Mouse (Mus musculus): Measurements from ENCODE around the gene Gm136. TPM values are rescaled to one million over a fixed set of nuclear protein-coding genes. Genes with fewer than 3 reads are reported as not detected.

Gm136 gene
- total RNA-seq, 2 experiments from 2014 or later, result not detected

DNA sequence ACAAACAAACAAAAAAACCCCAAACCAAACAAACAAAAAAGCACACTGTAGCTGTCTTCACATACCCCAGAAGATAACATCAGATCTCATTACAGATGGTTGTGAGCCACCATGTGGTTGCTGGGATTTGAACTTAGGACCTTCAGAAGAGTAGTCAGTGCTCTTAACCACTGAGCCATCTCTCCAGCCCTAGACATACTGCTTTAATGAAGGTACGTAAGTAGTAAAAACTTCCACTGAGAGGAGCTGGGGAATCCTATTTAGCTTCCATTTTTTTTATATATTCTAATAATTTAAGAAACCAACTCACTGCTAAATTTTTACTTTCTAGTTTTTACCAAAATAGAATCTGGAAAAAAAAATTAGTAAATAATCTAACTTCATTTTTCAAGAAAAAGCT is 41.0 kb downstream of the Gm136 start:
- DNase-seq (ENCODE audit: low spot score in 2 of 2), result no peak

DNA sequence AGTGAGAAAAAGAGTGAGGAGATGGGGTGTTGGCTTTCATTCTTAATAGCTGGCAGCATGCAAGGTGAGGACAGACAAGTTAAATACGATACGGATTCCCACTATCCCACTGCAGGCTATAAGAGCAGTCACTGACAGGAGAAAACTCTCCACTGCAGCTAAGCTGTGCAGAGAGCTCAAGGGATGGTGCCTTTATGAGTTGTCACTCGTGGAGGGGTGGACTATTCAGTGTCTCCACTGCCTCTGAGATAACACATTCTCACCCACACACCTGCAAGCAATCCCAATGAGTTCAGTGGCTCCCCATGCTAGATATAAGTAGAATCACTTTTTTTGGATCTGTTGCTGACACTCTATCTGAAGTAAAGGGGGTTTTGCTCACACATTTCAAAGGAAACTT is 47.9 kb downstream of the Gm136 start:
- peak in 1 of 2 experiments; percentile 6 for DNase-seq (ENCODE audit: low spot score in 2 of 2)

DNA sequence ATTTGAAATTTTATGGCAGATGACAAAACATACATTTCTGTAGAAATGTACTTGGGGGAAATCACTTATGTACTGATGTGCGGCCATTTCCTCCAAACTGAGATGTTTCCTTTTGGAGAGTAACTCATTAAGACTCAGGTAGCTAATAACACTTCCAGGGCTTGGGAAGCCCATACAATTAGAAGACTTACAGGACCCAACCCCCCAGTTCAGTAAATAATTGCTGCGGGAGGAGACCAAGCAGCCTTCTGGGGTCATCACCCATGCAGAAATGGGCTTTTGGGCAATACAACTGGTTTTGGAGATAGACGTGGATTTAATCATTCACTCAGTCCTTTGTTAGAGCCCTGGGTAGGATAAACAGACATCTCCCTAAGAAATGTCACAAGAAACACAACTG is 48.8 kb downstream of the Gm136 start:
- no peak for DNase-seq (ENCODE audit: low spot score in 2 of 2)

DNA sequence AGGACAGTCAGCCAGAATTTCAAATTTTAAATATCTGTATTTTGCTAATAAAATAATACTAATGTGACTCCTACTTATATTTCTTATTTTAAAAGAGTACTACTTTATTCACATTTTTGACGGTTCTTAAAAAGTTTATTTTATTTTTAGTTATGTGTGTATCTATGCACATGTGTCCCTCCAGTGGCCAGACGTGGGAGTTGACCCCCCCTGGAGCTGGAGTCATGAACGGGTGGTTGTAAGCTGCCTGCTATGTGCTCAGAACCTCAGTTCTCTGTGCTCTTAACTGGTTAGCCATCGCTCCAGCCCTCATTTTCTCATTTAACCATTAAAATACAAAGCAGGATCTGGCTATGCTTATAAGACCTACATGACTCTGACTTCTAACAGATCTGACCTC is 53.0 kb downstream of the Gm136 start:
- DNase-seq (ENCODE audit: low spot score in 2 of 2), result no peak

DNA sequence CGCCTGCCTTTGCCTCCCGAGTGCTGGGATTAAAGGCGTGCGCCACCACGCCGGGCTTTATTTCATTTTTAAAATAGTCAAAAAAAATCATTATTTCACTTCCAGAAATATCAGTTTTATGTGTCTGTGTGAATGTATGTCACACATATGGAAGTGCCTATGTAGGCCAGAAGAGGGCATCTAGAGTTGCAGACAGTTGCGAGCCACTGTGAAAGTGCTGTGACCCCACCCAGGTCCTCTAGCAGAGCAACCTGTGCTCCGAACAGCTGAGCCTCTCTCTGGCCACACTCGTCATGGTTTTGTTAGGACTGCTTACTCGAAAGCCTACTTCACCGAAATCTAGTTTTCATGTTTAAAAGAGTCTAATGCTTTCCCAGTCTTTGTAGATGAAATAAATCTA is 53.8 kb downstream of the Gm136 start:
- DNase-seq (ENCODE audit: low spot score in 2 of 2), result no peak

DNA sequence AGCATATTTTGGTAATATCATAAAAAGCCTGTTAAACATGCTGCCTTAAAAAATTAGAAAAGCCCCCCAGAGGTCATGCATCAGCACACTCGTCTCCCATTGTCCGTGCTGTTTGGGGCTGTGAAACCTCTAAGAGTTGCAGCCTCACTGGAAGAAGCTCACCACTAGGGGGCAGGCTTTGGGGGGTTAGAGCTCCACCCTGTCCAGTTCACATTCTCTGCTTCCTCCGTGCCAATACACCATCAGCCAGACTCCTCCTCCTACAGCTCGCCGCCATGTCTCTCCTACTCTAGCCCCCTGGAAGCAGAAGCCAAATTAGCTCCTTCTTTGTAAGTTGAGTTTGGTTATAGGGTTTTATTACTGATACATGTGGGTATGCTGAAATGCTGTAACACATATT is 54.5 kb downstream of the Gm136 start:
- DNase-seq (ENCODE audit: low spot score in 2 of 2), result peak in 1 of 2 experiments; percentile 21

Other genes starting within 250 kb of the Gm136 start
- gene Akirin2, start 205.3 kb downstream of the Gm136 start, total RNA-seq (2021), result 100 to 1,000 TPM; 111 to 112 TPM
- gene Orc3, start 141.3 kb downstream of the Gm136 start, total RNA-seq (2021), result 10 to 100 TPM; 37.0 to 42.5 TPM
- gene Rars2, start 141.3 kb downstream of the Gm136 start, total RNA-seq (2021), result 10 to 100 TPM; 21.4 to 23.5 TPM
- 10 to 100 TPM; 16.7 to 19.4 TPM for gene Slc35a1, start 68.8 kb downstream of the Gm136 start, total RNA-seq (2021)
- gene Cfap206, start 26.1 kb downstream of the Gm136 start, total RNA-seq (2021), result 1 to 10 TPM; 1.5 to 2.0 TPM
- 10 to 100 TPM; 21.3 to 22.1 TPM for gene Smim8, start 22.2 kb upstream of the Gm136 start, total RNA-seq (2021)
- 10 to 100 TPM; 26.5 to 27.5 TPM for gene Zfp292, start 126.7 kb upstream of the Gm136 start, total RNA-seq (2021)
- gene Cga, start 137.5 kb upstream of the Gm136 start, total RNA-seq (2021), result not detected

All from left cerebral cortex, adult 18-20 months (tissue).